Mouse (Mus musculus) kidney, adult 10 weeks (tissue): Measurements from ENCODE around the gene Fam222b. TPM values are rescaled to one million over a fixed set of nuclear protein-coding genes. Genes with fewer than 3 reads are reported as not detected.

Experiments used
- polyA plus RNA-seq: library from polyadenylated mRNA; stranded (reverse); fragments of 350-450 nt; fragmentation: Illumina TruSeq; extraction: RNeasy Lipid Tissue Mini Kit (QIAGEN cat#74804); gene quantifications from one replicate; pipeline ENCODE4 v1.2.3, GENCODE M21; 2014; ENCODE audit warnings: low read depth, low replicate concordance

Gene Fam222b
- 6.8 TPM for polyA plus RNA-seq

GRCm38 (mm10) chr11:78094504-78095143 is at the start of gene Fam222b:
TSS of gene Fam222b (plus strand) at chr11:78094660.

GRCm38 (mm10) chr11:78079961-78080921 is 14.2 kb upstream of the Fam222b start, which contains the start of gene Eral1:
TSS of gene Eral1 (minus strand) at chr11:78080383.

GRCm38 (mm10) chr11:78164924-78165760 is 70.7 kb downstream of the Fam222b start, which contains the start of gene Traf4:
TSS of gene Traf4 (minus strand) at chr11:78165589.

GRCm38 (mm10) chr11:78176402-78176862 is 82.0 kb downstream of the Fam222b start, which contains the start of the genes Nek8 and Tlcd1:
TSS of gene Nek8 (minus strand) at chr11:78176675.
TSS of gene Tlcd1 (plus strand) at chr11:78176711.

GRCm38 (mm10) chr11:78182961-78183844 is 88.7 kb downstream of the Fam222b start, which contains the start of gene Rpl23a:
TSS of gene Rpl23a (minus strand) at chr11:78183584.

GRCm38 (mm10) chr11:78188331-78189233 is 94.1 kb downstream of the Fam222b start, which contains the start of gene Rab34:
TSS of gene Rab34 (plus strand) at chr11:78188430.

GRCm38 (mm10) chr11:78193113-78193512 is 98.7 kb downstream of the Fam222b start, which contains the start of gene Proca1:
TSS of gene Proca1 (plus strand) at chr11:78193392.

Other genes starting within 250 kb of the Fam222b start
- gene Pipox, start 200.6 kb upstream of the Fam222b start, polyA plus RNA-seq: 194 TPM
- gene Sez6, start 163.9 kb upstream of the Fam222b start, polyA plus RNA-seq: not detected
- 8.5 TPM for gene Phf12, start 111.9 kb upstream of the Fam222b start, polyA plus RNA-seq
- gene Dhrs13, start 62.4 kb upstream of the Fam222b start, polyA plus RNA-seq: 6.5 TPM
- 6.2 TPM for gene Flot2, start 56.7 kb upstream of the Fam222b start, polyA plus RNA-seq
- 5.8 TPM for gene Eral1, start 14.3 kb upstream of the Fam222b start, polyA plus RNA-seq
- 3.2 TPM for gene Traf4, start 70.9 kb downstream of the Fam222b start, polyA plus RNA-seq
- gene Nek8, start 82.0 kb downstream of the Fam222b start, polyA plus RNA-seq: 4.6 TPM
- 48.9 TPM for gene Tlcd1, start 82.1 kb downstream of the Fam222b start, polyA plus RNA-seq
- 600 TPM for gene Rpl23a, start 88.9 kb downstream of the Fam222b start, polyA plus RNA-seq
- gene Rab34, start 93.8 kb downstream of the Fam222b start, polyA plus RNA-seq: 13.5 TPM
- 6.3 TPM for gene Proca1, start 98.7 kb downstream of the Fam222b start, polyA plus RNA-seq
- gene Sdf2, start 151.1 kb downstream of the Fam222b start, polyA plus RNA-seq: 39.1 TPM
- 12.9 TPM for gene Supt6, start 151.3 kb downstream of the Fam222b start, polyA plus RNA-seq
- gene 2610507B11Rik, start 167.1 kb downstream of the Fam222b start, polyA plus RNA-seq: 96.7 TPM
- gene BC030499, start 196.2 kb downstream of the Fam222b start, polyA plus RNA-seq: 0.20 TPM
- gene Spag5, start 206.9 kb downstream of the Fam222b start, polyA plus RNA-seq: 5.3 TPM
- gene Aldoc, start 228.3 kb downstream of the Fam222b start, polyA plus RNA-seq: 13.5 TPM
- gene Pigs, start 233.8 kb downstream of the Fam222b start, polyA plus RNA-seq: 2.7 TPM
- gene Unc119, start 248.8 kb downstream of the Fam222b start, polyA plus RNA-seq: 0.49 TPM